Mouse (Mus musculus) thymus, adult 2 months (tissue): ENCODE data around the gene Sgca.
"Not testable (repeated sequence)": the region's sequence is repeated elsewhere in the genome, so short reads cannot be mapped to it uniquely, and the experiment has no call there.

ENCODE experiments used
- CTCF ChIP-seq: fragments of 200-500 bp; IDR thresholded peaks from 2 replicates; pipeline ENCODE4 v1.5.1; 2012; ENCODE audit warnings: mild to moderate bottlenecking, control low read depth, low read length, moderate library complexity, borderline replicate concordance; ENCODE audit not compliant: control insufficient read depth, poor library complexity, insufficient read depth; ENCODE audit errors: extremely low read depth
- POLR2A ChIP-seq: fragments of 200-500 bp; IDR thresholded peaks from 2 replicates; pipeline ENCODE4 v1.6.1; 2012; ENCODE audit warnings: mild to moderate bottlenecking, low read length, control low read depth, moderate library complexity; ENCODE audit not compliant: control insufficient read depth, poor library complexity, insufficient read depth; ENCODE audit errors: extremely low read depth

GRCm38 (mm10) chr11:94969709-94970108 is 6.4 kb downstream of the Sgca start:
- not testable (repeated sequence) for TF ChIP-seq CTCF, POLR2A
